Mouse (Mus musculus) heart, embryonic 11.5 days (tissue): Measurements from ENCODE around the gene Intu. TPM values are rescaled to one million over a fixed set of nuclear protein-coding genes. Genes with fewer than 3 reads are reported as not detected.

Experiments used
- ATAC-seq: fragments of 200-750 bp; cut with Nextera tagmentation; replicated peaks from 2 replicates; pipeline ENCODE4 v1.8.0; 2017; ENCODE audit warnings: moderate library complexity; ENCODE audit not compliant: insufficient number of reproducible peaks, low FRiP score, low TSS enrichment
- H3K27ac ChIP-seq: fragments of 300-500 bp; sonication (generic); 2 replicates; pipeline ENCODE4 v1.5.1; 2014; ENCODE audit warnings: mild to moderate bottlenecking, low read depth, low read length
- H3K27me3 ChIP-seq: fragments of 300-500 bp; sonication (generic); 2 replicates; pipeline ENCODE4 v1.6.1; 2014; ENCODE audit warnings: mild to moderate bottlenecking, low read length, mixed read lengths; ENCODE audit not compliant: control insufficient read depth, insufficient read depth
- H3K36me3 ChIP-seq: fragments of 300-500 bp; sonication (generic); 2 replicates; pipeline ENCODE4 v1.6.1; 2014; ENCODE audit warnings: mild to moderate bottlenecking, low read length, moderate library complexity, mixed read lengths; ENCODE audit not compliant: control insufficient read depth, insufficient read depth
- H3K4me1 ChIP-seq: fragments of 300-500 bp; sonication (generic); 2 replicates; pipeline ENCODE4 v1.6.1; 2014; ENCODE audit warnings: low read length; ENCODE audit not compliant: control insufficient read depth, insufficient read depth
- H3K4me2 ChIP-seq: fragments of 300-500 bp; sonication (generic); 2 replicates; pipeline ENCODE4 v1.6.1; 2014; ENCODE audit warnings: mild to moderate bottlenecking, moderate library complexity
- H3K4me3 ChIP-seq: fragments of 300-500 bp; sonication (generic); 2 replicates; pipeline ENCODE4 v1.5.1; 2014; ENCODE audit warnings: low read depth, low read length
- H3K9ac ChIP-seq: fragments of 300-500 bp; sonication (generic); 2 replicates; pipeline ENCODE4 v1.6.1; 2014; ENCODE audit warnings: mild to moderate bottlenecking, low read depth, low read length, moderate library complexity
- H3K9me3 ChIP-seq: fragments of 300-500 bp; sonication (generic); replicated peaks from 2 replicates; pipeline ENCODE4 v1.6.1; 2016; ENCODE audit warnings: low read length; ENCODE audit not compliant: control insufficient read depth
- WGBS: fragments of 180-500 bp; shearing (Covaris S2); extraction: QIAGEN DNeasy Blood & Tissue Kit; methylation state at CpG from one replicate; pipeline ENCODE4 v1.1.7; 2014; ENCODE audit not compliant: insufficient replicate concordance; 5-methylcytosine and 5-hydroxymethylcytosine counted together
- polyA plus RNA-seq: library from polyadenylated mRNA; unstranded; fragments of >200 nt; fragmentation: Nextera tagmentation; extraction: Ambion mirVana; gene quantifications from 2 replicates; pipeline ENCODE4 v1.2.1, GENCODE M21; 2014

The Intu gene
- polyA plus RNA-seq, 1 experiment from 2014 or later: 4.1 TPM

GRCm38 (mm10) chr3:40678856-40679255 is 147.8 kb downstream of the Intu start:
- no peaks in the 10 kb centered on the region for H3K36me3 ChIP-seq
- WGBS: 60% methylated on average over 1 of the region's 1 CpGs
- ATAC-seq: no peak
- H3K9me3 ChIP-seq: no peaks in the 10 kb centered on the region
- peaks cover 23% of the 10 kb centered on the region for H3K4me1 ChIP-seq
- no peak overlapping the region for H3K27ac ChIP-seq
- no peak overlapping the region for H3K4me2 ChIP-seq
- no peaks in the 10 kb centered on the region for H3K27me3 ChIP-seq
- H3K9ac ChIP-seq: no peak overlapping the region
- H3K4me3 ChIP-seq: no peak overlapping the region

- Histone ChIP-seq H3K9me3 (no peaks in the 10 kb centered on the region), H3K9ac (peak overlapping the region; percentile 36), H3K27me3 (no peaks in the 10 kb centered on the region), H3K4me2 (peak overlapping the region; percentile 43), H3K36me3 (no peaks in the 10 kb centered on the region), H3K4me3 (no peak overlapping the region), H3K4me1 (peaks cover 27% of the 10 kb centered on the region), H3K27ac (peak overlapping the region; percentile 38)
- 25% methylated on average over 11 of the region's 11 CpGs for WGBS
- no peak; the same call in 1 of the 2 replicates for ATAC-seq
Measured at GRCm38 (mm10) chr3:40682404-40682803, 151.3 kb downstream of the Intu start.

GRCm38 (mm10) chr3:40683171-40683570 is 152.1 kb downstream of the Intu start:
- no peaks in the 10 kb centered on the region for H3K27me3 ChIP-seq
- no peak overlapping the region for H3K4me2 ChIP-seq
- H3K4me3 ChIP-seq: no peak overlapping the region
- no peaks in the 10 kb centered on the region for H3K36me3 ChIP-seq
- H3K27ac ChIP-seq: peak overlapping the region; percentile 38
- WGBS: 82% methylated on average over 18 of the region's 18 CpGs
- H3K4me1 ChIP-seq: peaks cover 27% of the 10 kb centered on the region
- no peak for ATAC-seq
- no peak overlapping the region for H3K9ac ChIP-seq
- H3K9me3 ChIP-seq: no peaks in the 10 kb centered on the region

GRCm38 (mm10) chr3:40685855-40686515 is 154.9 kb downstream of the Intu start:
- Histone ChIP-seq H3K36me3 (no peaks in the 10 kb centered on the region), H3K4me3 (no peak overlapping the region), H3K4me1 (peaks cover 25% of the 10 kb centered on the region), H3K9ac (no peak overlapping the region), H3K27me3 (no peaks in the 10 kb centered on the region), H3K4me2 (no peak overlapping the region), H3K27ac (no peak overlapping the region), H3K9me3 (no peaks in the 10 kb centered on the region)
- 28% methylated on average over 3 of the region's 3 CpGs for WGBS
- ATAC-seq: no peak

GRCm38 (mm10) chr3:40686836-40687235 is 155.8 kb downstream of the Intu start:
- Histone ChIP-seq H3K27me3 (no peaks in the 10 kb centered on the region), H3K4me3 (no peak overlapping the region), H3K36me3 (no peaks in the 10 kb centered on the region), H3K9me3 (no peaks in the 10 kb centered on the region), H3K4me2 (no peak overlapping the region; the same call in 1 of the 2 replicates), H3K4me1 (peaks cover 25% of the 10 kb centered on the region), H3K27ac (no peak overlapping the region), H3K9ac (no peak overlapping the region)
- ATAC-seq: 0 out of 2 replicates have a peak, but pooled peaks have one; percentile 41
- WGBS: 25% methylated on average over 9 of the region's 9 CpGs

DNA sequence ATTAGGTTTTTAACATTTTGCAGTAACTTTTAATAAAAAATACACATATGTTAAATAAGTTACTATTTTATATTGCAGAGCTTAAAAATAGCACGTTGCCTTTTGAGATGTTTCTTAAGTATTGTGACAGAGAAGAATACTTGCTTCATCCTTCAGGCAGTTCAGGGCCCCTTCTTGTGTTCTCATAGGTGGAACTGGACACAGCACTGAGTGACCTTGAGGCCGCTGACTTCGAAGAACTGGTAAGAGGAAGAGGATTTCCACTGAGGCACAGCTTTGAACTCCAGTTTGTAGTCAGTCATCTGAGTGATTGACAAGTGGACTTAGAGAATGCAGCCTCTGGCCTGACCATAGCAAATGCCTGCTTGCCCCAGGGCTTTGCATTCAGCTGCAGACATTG is 156.5 kb downstream of the Intu start:
- 68% methylated on average over 3 of the region's 3 CpGs for WGBS
- no peaks in the 10 kb centered on the region for H3K36me3 ChIP-seq
- no peaks in the 10 kb centered on the region for H3K27me3 ChIP-seq
- H3K4me1 ChIP-seq: peaks cover 18% of the 10 kb centered on the region
- H3K27ac ChIP-seq: no peak overlapping the region
- H3K9me3 ChIP-seq: no peaks in the 10 kb centered on the region
- no peak for ATAC-seq
- no peak overlapping the region for H3K9ac ChIP-seq
- no peak overlapping the region for H3K4me3 ChIP-seq
- no peak overlapping the region for H3K4me2 ChIP-seq

GRCm38 (mm10) chr3:40691566-40691965 is 160.5 kb downstream of the Intu start:
- WGBS: 77% methylated on average over 6 of the region's 6 CpGs
- Histone ChIP-seq H3K36me3 (no peaks in the 10 kb centered on the region), H3K4me3 (no peak overlapping the region), H3K27ac (no peak overlapping the region), H3K9me3 (no peaks in the 10 kb centered on the region), H3K9ac (no peak overlapping the region), H3K27me3 (no peaks in the 10 kb centered on the region), H3K4me2 (no peak overlapping the region), H3K4me1 (peaks cover 9% of the 10 kb centered on the region; the same call in 1 of the 2 replicates)
- no peak for ATAC-seq

GRCm38 (mm10) chr3:40693435-40693834 is 162.3 kb downstream of the Intu start:
- Histone ChIP-seq H3K9me3 (no peaks in the 10 kb centered on the region), H3K4me3 (no peak overlapping the region), H3K4me2 (0 out of 2 replicates have a peak overlapping the region, but pooled peaks have one; percentile 7), H3K9ac (no peak overlapping the region), H3K4me1 (peaks cover 6% of the 10 kb centered on the region; the same call in 1 of the 2 replicates), H3K27me3 (no peaks in the 10 kb centered on the region), H3K27ac (no peak overlapping the region), H3K36me3 (no peaks in the 10 kb centered on the region)
- 54% methylated on average over 10 of the region's 10 CpGs for WGBS
- no peak for ATAC-seq

DNA sequence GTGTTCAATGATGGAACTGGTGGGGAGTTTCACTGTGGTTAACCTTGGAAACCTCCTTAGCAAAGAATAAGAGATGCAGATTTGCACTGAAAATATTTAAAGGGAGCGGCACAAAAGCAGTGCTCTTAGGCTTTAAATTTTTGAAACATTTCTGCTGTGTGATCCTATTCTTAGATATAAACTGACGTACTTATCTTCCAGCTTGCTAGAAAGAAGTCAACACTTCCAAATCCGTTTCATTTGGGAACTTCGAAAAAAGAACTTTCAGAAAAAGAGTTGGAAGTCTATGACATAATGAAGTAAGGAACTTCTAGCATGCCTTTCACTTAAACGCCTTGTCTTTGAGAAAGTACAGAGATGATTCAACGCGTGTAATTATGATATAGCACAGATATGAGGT is 162.9 kb downstream of the Intu start:
- H3K36me3 ChIP-seq: no peaks in the 10 kb centered on the region
- no peak overlapping the region for H3K4me3 ChIP-seq
- H3K9me3 ChIP-seq: no peaks in the 10 kb centered on the region
- H3K4me2 ChIP-seq: 0 out of 2 replicates have a peak overlapping the region, but pooled peaks have one; percentile 7
- H3K27ac ChIP-seq: no peak overlapping the region
- no peak for ATAC-seq
- H3K4me1 ChIP-seq: peaks cover 6% of the 10 kb centered on the region; the same call in 1 of the 2 replicates
- no peaks in the 10 kb centered on the region for H3K27me3 ChIP-seq
- 57% methylated on average over 7 of the region's 7 CpGs for WGBS
- H3K9ac ChIP-seq: no peak overlapping the region
